Mouse (Mus musculus): ENCODE data around the gene Phf21a.

- no peak for TF ChIP-seq CTCF (IDR thresholded peaks at IDR 0.05; ENCODE audit: low read depth, low read length)
- no peak for TF ChIP-seq TAL1 (conservative IDR thresholded peaks at IDR 0.05; ENCODE audit: low read depth, low read length)
Observed at GRCm38 (mm10) chr2:92125330-92125729, 32.4 kb downstream of the Phf21a start.

All from G1E (cell line).